ENCODE assay signal across 11 mouse cellular contexts in genomic region chr4:55125738-55126054, GRCm38 (mm10).
DNase-seq lines count a peak whose midpoint lies in the region; ATAC-seq and TF ChIP-seq lines count a peak whose summit lies in the region.
"Had no signal": no experiment of that assay in that cellular context is flagged by ENCODE, and none has a peak within 500 bp of the region (broad histone marks: within the 10 kb centered on the region; RNA-seq: fewer than 3 reads in every experiment).

No protein-coding gene starts in this region.

- H3K4me3 ChIP-seq in heart, embryonic 15.5 days: peak overlapping the region; percentile 15; the same call in 1 of the 2 replicates
- no peak overlapping the region for H3K4me3 ChIP-seq in heart, adult 2 months
- H3K4me3 ChIP-seq in lung, postnatal 0 days (ENCODE audit: low read depth, low read length): no peak overlapping the region
- no peak overlapping the region for H3K4me3 ChIP-seq in stomach, embryonic 14.5 days (ENCODE audit: low read depth, low read length)
- H3K4me3 ChIP-seq: erythroblast, embryonic 14.5 days; liver, embryonic 13.5 days had no signal

- H3K27ac ChIP-seq in heart, embryonic 15.5 days: peak overlapping the region; percentile 44
- H3K27ac ChIP-seq in heart, adult 2 months: no peak overlapping the region
- no peak overlapping the region for H3K27ac ChIP-seq in lung, postnatal 0 days (ENCODE audit: low read length)
- no peak overlapping the region for H3K27ac ChIP-seq in stomach, embryonic 14.5 days (ENCODE audit: low read length)
- H3K27ac ChIP-seq: liver, embryonic 13.5 days had no signal

- no peaks in the 10 kb centered on the region for H3K9me3 ChIP-seq in heart, embryonic 15.5 days (replicated peaks)
- no peaks in the 10 kb centered on the region for H3K9me3 ChIP-seq in lung, postnatal 0 days (ENCODE audit: low read length)
- H3K9me3 ChIP-seq in stomach, embryonic 14.5 days (ENCODE audit: control insufficient read depth, low read depth, low read length): no peaks in the 10 kb centered on the region
- H3K9me3 ChIP-seq: liver, embryonic 13.5 days had no signal

- whole genome bisulfite sequencing in heart, embryonic 15.5 days: 23% methylated on average over 4 of the region's 4 CpGs
- 18% methylated on average over 4 of the region's 4 CpGs for WGBS in heart, adult 2 months
- 29% methylated on average over 4 of the region's 4 CpGs for WGBS in lung, postnatal 0 days
- WGBS in stomach, embryonic 14.5 days: 50% methylated on average over 4 of the region's 4 CpGs

- H3K9ac ChIP-seq in heart, embryonic 15.5 days: no peak overlapping the region
- no peak overlapping the region for H3K9ac ChIP-seq in heart, adult 2 months (ENCODE audit: low read depth, low read length)
- no peak overlapping the region for H3K9ac ChIP-seq in lung, postnatal 0 days (replicated peaks; ENCODE audit: low read depth)
- H3K9ac ChIP-seq in stomach, embryonic 14.5 days (replicated peaks; ENCODE audit: low read depth, low read length): no peak overlapping the region
- H3K9ac ChIP-seq: liver, embryonic 13.5 days had no signal

- DNase-seq in cerebellum, postnatal 10 days: peak; percentile 56 to 65
- no peak for DNase-seq in cerebellum, adult 8-10 months
- no peak for DNase-seq in heart, adult 2 months
- DNase-seq in lung, postnatal 0 days (ENCODE audit: low spot score): no peak
- DNase-seq in lung, postnatal 10 days: no peak
- no peak for DNase-seq in frontal cortex, postnatal 36 days (ENCODE audit: low spot score in 2 of 2)
- DNase-seq: liver, embryonic 13.5 days; spleen, adult 18-20 months had no signal

- no peaks in the 10 kb centered on the region for H3K36me3 ChIP-seq in heart, embryonic 15.5 days
- no peaks in the 10 kb centered on the region for H3K36me3 ChIP-seq in heart, adult 2 months (ENCODE audit: control insufficient read depth, insufficient read depth, low read length)
- no peaks in the 10 kb centered on the region for H3K36me3 ChIP-seq in lung, postnatal 0 days (ENCODE audit: insufficient read depth, low read length)
- H3K36me3 ChIP-seq in stomach, embryonic 14.5 days (ENCODE audit: control insufficient read depth, insufficient read depth, low read length): no peaks in the 10 kb centered on the region
- H3K36me3 ChIP-seq: liver, embryonic 13.5 days had no signal

- H3K4me1 ChIP-seq in heart, embryonic 15.5 days (replicated peaks): peaks cover 15% of the 10 kb centered on the region
- peaks cover 5% of the 10 kb centered on the region for H3K4me1 ChIP-seq in heart, adult 2 months (ENCODE audit: control insufficient read depth, insufficient read depth, low read length)
- H3K4me1 ChIP-seq in lung, postnatal 0 days (ENCODE audit: insufficient read depth, low read depth, low read length): peaks cover 3% of the 10 kb centered on the region; the same call in 1 of the 2 replicates
- 0 out of 2 replicates have a peak, but pooled peaks cover 8% of the 10 kb centered on the region for H3K4me1 ChIP-seq in stomach, embryonic 14.5 days (ENCODE audit: control insufficient read depth, insufficient read depth, low read length)
- H3K4me1 ChIP-seq: liver, embryonic 13.5 days had no signal

- H3K4me2 ChIP-seq in heart, embryonic 15.5 days: peak overlapping the region; percentile 55
- peak overlapping the region; percentile 35 for H3K4me2 ChIP-seq in lung, postnatal 0 days (replicated peaks; ENCODE audit: low read depth, low read length)
- peak overlapping the region; percentile 15; the same call in 1 of the 2 replicates for H3K4me2 ChIP-seq in stomach, embryonic 14.5 days (replicated peaks; ENCODE audit: low read depth, low read length)
- H3K4me2 ChIP-seq: liver, embryonic 13.5 days had no signal

- TF ChIP-seq POLR2A in heart, adult 2 months (IDR thresholded peaks at IDR 0.05; ENCODE audit: insufficient read depth, low read depth, low read length): no peak

- no peak for TF ChIP-seq CTCF in heart, adult 2 months (IDR thresholded peaks at IDR 0.05)
- TF ChIP-seq CTCF in lung, postnatal 0 days (IDR thresholded peaks at IDR 0.05): no peak

- no peaks in the 10 kb centered on the region for H3K79me2 ChIP-seq in heart, adult 2 months (replicated peaks; ENCODE audit: control insufficient read depth, insufficient read depth, low read length)

- intact Hi-C loops in heart, adult 2 months (cut with DNase I): no loop called here

- no peak for TF ChIP-seq EP300 in heart, adult 2 months (IDR thresholded peaks at IDR 0.05; ENCODE audit: insufficient read depth, low read depth, low read length)
- no peak for TF ChIP-seq EP300 in lung, postnatal 0 days (IDR thresholded peaks at IDR 0.05)

- no peaks in the 10 kb centered on the region for H3K27me3 ChIP-seq in heart, embryonic 15.5 days
- H3K27me3 ChIP-seq in heart, adult 2 months (ENCODE audit: control insufficient read depth, insufficient read depth, low read length): no peaks in the 10 kb centered on the region
- H3K27me3 ChIP-seq in lung, postnatal 0 days (replicated peaks; ENCODE audit: insufficient read depth, low read length): no peaks in the 10 kb centered on the region
- no peaks in the 10 kb centered on the region for H3K27me3 ChIP-seq in stomach, embryonic 14.5 days (ENCODE audit: control insufficient read depth, insufficient read depth, low read length)
- H3K27me3 ChIP-seq: liver, embryonic 13.5 days had no signal

- no peak; the same call in 1 of the 2 replicates for ATAC-seq in heart, embryonic 15.5 days (replicated peaks; ENCODE audit: insufficient number of reproducible peaks, insufficient read depth, low FRiP score, low read depth)
- ATAC-seq in lung, postnatal 0 days: 0 out of 2 replicates have a peak, but pooled peaks have one; percentile 11
- ATAC-seq in stomach, embryonic 14.5 days (ENCODE audit: insufficient number of reproducible peaks, insufficient read depth, low FRiP score, low read depth): no peak

Comparison
In these comparisons a context has a peak if more than half of its experiments do, and no peak if none do; other contexts are left out.
1. DNase-seq: peak in cerebellum, postnatal 10 days (2 of 2); none in cerebellum, adult 8-10 months (single experiment), heart, adult 2 months (0 of 2), lung, postnatal 0 days (single experiment), lung, postnatal 10 days (single experiment) and frontal cortex, postnatal 36 days (0 of 2).
2. Peak in every context shown above with its lines, with median percentiles within 50 percentile points of each other: H3K4me2 ChIP-seq.